8 mouse cellular contexts compared by ENCODE assay signal in the genomic region with DNA sequence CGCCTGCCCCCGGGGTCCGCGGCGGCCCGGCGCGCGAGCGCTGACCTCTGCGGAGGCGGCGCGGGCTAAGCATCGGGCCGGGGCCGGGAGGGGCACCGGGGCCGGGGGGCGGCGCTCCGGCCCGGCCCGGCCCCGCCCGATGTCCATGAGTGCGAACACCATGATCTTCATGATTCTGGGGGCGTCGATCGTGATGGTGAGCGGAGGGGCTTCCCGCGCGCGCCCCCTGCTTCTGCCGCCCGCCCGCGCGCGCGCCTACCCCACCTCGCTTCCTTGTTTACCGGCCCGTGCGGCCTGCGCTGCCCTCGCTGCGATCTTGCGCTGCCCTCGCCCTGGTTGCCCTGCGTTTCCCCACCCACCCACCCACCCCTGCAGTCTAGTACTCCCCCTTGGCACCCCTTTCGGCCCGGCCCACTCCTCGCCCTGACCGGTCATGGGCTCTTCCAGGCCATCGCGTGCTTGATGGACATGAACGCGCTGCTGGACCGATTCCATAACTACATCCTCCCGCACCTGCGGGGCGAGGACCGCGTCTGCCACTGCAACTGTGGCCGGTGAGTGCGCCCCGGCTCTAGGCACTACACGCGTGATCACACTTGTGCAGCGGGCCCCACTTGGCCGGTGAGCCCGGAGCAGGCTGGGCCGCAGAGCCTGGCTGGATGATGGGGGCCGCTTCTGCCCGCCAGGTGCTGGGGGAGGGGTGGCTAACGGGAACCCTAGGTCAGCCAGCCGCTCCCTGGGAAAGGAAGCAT. TPM values are rescaled to one million over a fixed set of nuclear protein-coding genes. Genes with fewer than 3 reads are reported as not detected.
A peak's percentile ranks its signal among the peaks of the same experiment; 100 is the strongest.
DNase-seq lines count a peak whose midpoint lies in the region; ATAC-seq lines count a peak whose summit lies in the region.

No protein-coding gene starts in this region.

- H3K9ac ChIP-seq in hindbrain, embryonic 16.5 days (ENCODE audit: low read depth, low read length), result peak overlapping the region; percentile 96
- peak overlapping the region; percentile 85 for H3K9ac ChIP-seq in limb, embryonic 13.5 days
- peak overlapping the region; percentile 88 for H3K9ac ChIP-seq in midbrain, embryonic 15.5 days
- peak overlapping the region; percentile 77 for H3K9ac ChIP-seq in stomach, embryonic 14.5 days (replicated peaks; ENCODE audit: low read depth, low read length)

- peaks cover 6% of the 10 kb centered on the region for H3K36me3 ChIP-seq in hindbrain, embryonic 16.5 days (ENCODE audit: control insufficient read depth, insufficient read depth, low read length)
- H3K36me3 ChIP-seq in limb, embryonic 13.5 days, result peaks cover 52% of the 10 kb centered on the region
- H3K36me3 ChIP-seq in midbrain, embryonic 15.5 days (replicated peaks), result peaks cover 25% of the 10 kb centered on the region
- peaks cover 9% of the 10 kb centered on the region for H3K36me3 ChIP-seq in stomach, embryonic 14.5 days (ENCODE audit: control insufficient read depth, insufficient read depth, low read length)

- peak overlapping the region; percentile 86 for H3K4me3 ChIP-seq in hindbrain, embryonic 16.5 days (ENCODE audit: low read length)
- peak overlapping the region; percentile 82 for H3K4me3 ChIP-seq in limb, embryonic 13.5 days
- peak overlapping the region; percentile 92 for H3K4me3 ChIP-seq in midbrain, embryonic 15.5 days
- H3K4me3 ChIP-seq in stomach, embryonic 14.5 days (ENCODE audit: low read depth, low read length), result peak overlapping the region; percentile 62

- H3K4me1 ChIP-seq in hindbrain, embryonic 16.5 days (ENCODE audit: control insufficient read depth, insufficient read depth, low read depth, low read length), result peaks cover 18% of the 10 kb centered on the region
- H3K4me1 ChIP-seq in limb, embryonic 13.5 days, result peaks cover 20% of the 10 kb centered on the region
- peaks cover 47% of the 10 kb centered on the region for H3K4me1 ChIP-seq in midbrain, embryonic 15.5 days
- peaks cover 7% of the 10 kb centered on the region for H3K4me1 ChIP-seq in stomach, embryonic 14.5 days (ENCODE audit: control insufficient read depth, insufficient read depth, low read length)

- peak; percentile 41 to 45 for DNase-seq in left cerebral cortex, adult 18-20 months (ENCODE audit: low spot score in 2 of 2)
- no peak for DNase-seq in left cerebral cortex, postnatal 25 days (ENCODE audit: low spot score in 2 of 2)
- peak; percentile 88 for DNase-seq in cerebellum, adult 11-12 months
- peak; percentile 22 for DNase-seq in gastrocnemius, adult 18-20 months (ENCODE audit: low spot score)

- ATAC-seq in hindbrain, embryonic 16.5 days, result peak; percentile 75
- ATAC-seq in limb, embryonic 13.5 days (ENCODE audit: low FRiP score, low read depth), result peak; percentile 76
- peak; percentile 68 for ATAC-seq in midbrain, embryonic 15.5 days (replicated peaks)
- peak; percentile 71 for ATAC-seq in stomach, embryonic 14.5 days (ENCODE audit: insufficient number of reproducible peaks, insufficient read depth, low FRiP score, low read depth)

- no peaks in the 10 kb centered on the region for H3K9me3 ChIP-seq in hindbrain, embryonic 16.5 days (ENCODE audit: control insufficient read depth, low read length)
- H3K9me3 ChIP-seq in limb, embryonic 13.5 days, result no peaks in the 10 kb centered on the region
- no peaks in the 10 kb centered on the region for H3K9me3 ChIP-seq in midbrain, embryonic 15.5 days
- no peaks in the 10 kb centered on the region for H3K9me3 ChIP-seq in stomach, embryonic 14.5 days (ENCODE audit: control insufficient read depth, low read depth, low read length)

- H3K27ac ChIP-seq in hindbrain, embryonic 16.5 days (ENCODE audit: low read depth, low read length), result peak overlapping the region; percentile 97
- H3K27ac ChIP-seq in limb, embryonic 13.5 days, result peak overlapping the region; percentile 93
- peak overlapping the region; percentile 97 for H3K27ac ChIP-seq in midbrain, embryonic 15.5 days
- peak overlapping the region; percentile 81 for H3K27ac ChIP-seq in stomach, embryonic 14.5 days (ENCODE audit: low read length)

- under 1% methylated on average over 39 of the region's 79 CpGs for WGBS in hindbrain, embryonic 16.5 days
- 1% methylated on average over 51 of the region's 79 CpGs for WGBS in limb, embryonic 13.5 days
- 1% methylated on average over 67 of the region's 79 CpGs for WGBS in midbrain, embryonic 15.5 days
- 1% methylated on average over 55 of the region's 79 CpGs for WGBS in stomach, embryonic 14.5 days

- no peaks in the 10 kb centered on the region for H3K27me3 ChIP-seq in hindbrain, embryonic 16.5 days (replicated peaks; ENCODE audit: control insufficient read depth, insufficient read depth, low read length)
- H3K27me3 ChIP-seq in limb, embryonic 13.5 days, result no peaks in the 10 kb centered on the region
- H3K27me3 ChIP-seq in midbrain, embryonic 15.5 days (replicated peaks), result no peaks in the 10 kb centered on the region
- H3K27me3 ChIP-seq in stomach, embryonic 14.5 days (ENCODE audit: control insufficient read depth, insufficient read depth, low read length), result no peaks in the 10 kb centered on the region

- peak overlapping the region; percentile 72 for H3K4me2 ChIP-seq in hindbrain, embryonic 16.5 days (ENCODE audit: low read length)
- H3K4me2 ChIP-seq in limb, embryonic 13.5 days (replicated peaks), result peak overlapping the region; percentile 92
- peak overlapping the region; percentile 93 for H3K4me2 ChIP-seq in midbrain, embryonic 15.5 days
- H3K4me2 ChIP-seq in stomach, embryonic 14.5 days (replicated peaks; ENCODE audit: low read depth, low read length), result peak overlapping the region; percentile 58

- intact Hi-C loops in left cerebral cortex, postnatal 25 days (cut with DNase I), result loop anchor here (2.0 kb wide), 1 partner anchor 30 kb away; a partner anchor contains a TSS

RNA-seq across cellular contexts. Expression of a gene that starts 0.5 kb away (rescaled TPM):
- total RNA-seq in left cerebral cortex, adult 18-20 months (2021), result 10 to 100 TPM; 51.1 to 53.0 TPM
- total RNA-seq in left cerebral cortex, postnatal 25 days (2021), result 10 to 100 TPM; 58.0 to 61.9 TPM
- total RNA-seq in gastrocnemius, adult 18-20 months (2021), result under 1 TPM; 0.07 to 0.25 TPM
- polyA plus RNA-seq in hindbrain, embryonic 16.5 days (2015; fragmentation: Nextera tagmentation; extraction: Ambion mirVana), result 17.4 and 22.2 TPM in 2 replicates
- 1.0 and 1.1 TPM in 2 replicates for polyA plus RNA-seq in limb, embryonic 13.5 days (2015; fragmentation: Nextera tagmentation; extraction: Ambion mirVana)
- 24.8 and 24.9 TPM in 2 replicates for polyA plus RNA-seq in midbrain, embryonic 15.5 days (2015; fragmentation: Nextera tagmentation; extraction: Ambion mirVana)
- polyA plus RNA-seq in stomach, embryonic 14.5 days (2014; fragmentation: Nextera tagmentation; extraction: Ambion mirVana), result 0.56 TPM in 2 replicates

RNA-seq across cellular contexts. Expression of a gene that starts 25.8 kb away (rescaled TPM):
- total RNA-seq in left cerebral cortex, adult 18-20 months (2021), result 10 to 100 TPM; 48.3 to 55.6 TPM
- 10 to 100 TPM; 44.0 to 52.3 TPM for total RNA-seq in left cerebral cortex, postnatal 25 days (2021)
- 10 to 100 TPM; 25.0 to 28.1 TPM for total RNA-seq in gastrocnemius, adult 18-20 months (2021)
- polyA plus RNA-seq in hindbrain, embryonic 16.5 days (2015; fragmentation: Nextera tagmentation; extraction: Ambion mirVana), result 93.9 and 100 TPM in 2 replicates
- 94.4 and 100 TPM in 2 replicates for polyA plus RNA-seq in limb, embryonic 13.5 days (2015; fragmentation: Nextera tagmentation; extraction: Ambion mirVana)
- 93.4 and 99.2 TPM in 2 replicates for polyA plus RNA-seq in midbrain, embryonic 15.5 days (2015; fragmentation: Nextera tagmentation; extraction: Ambion mirVana)
- polyA plus RNA-seq in stomach, embryonic 14.5 days (2014; fragmentation: Nextera tagmentation; extraction: Ambion mirVana), result 89.1 and 90.9 TPM in 2 replicates

RNA-seq across cellular contexts. Expression of a gene that starts 30.5 kb away (rescaled TPM):
- 10 to 100 TPM; 90.6 to 97.4 TPM for total RNA-seq in left cerebral cortex, adult 18-20 months (2021)
- 10 to 100 TPM; 93.3 to 98.2 TPM for total RNA-seq in left cerebral cortex, postnatal 25 days (2021)
- total RNA-seq in gastrocnemius, adult 18-20 months (2021), result 10 to 100 TPM; 40.7 to 45.6 TPM
- 166 and 178 TPM in 2 replicates for polyA plus RNA-seq in hindbrain, embryonic 16.5 days (2015; fragmentation: Nextera tagmentation; extraction: Ambion mirVana)
- polyA plus RNA-seq in limb, embryonic 13.5 days (2015; fragmentation: Nextera tagmentation; extraction: Ambion mirVana), result 141 and 150 TPM in 2 replicates
- 151 and 155 TPM in 2 replicates for polyA plus RNA-seq in midbrain, embryonic 15.5 days (2015; fragmentation: Nextera tagmentation; extraction: Ambion mirVana)
- 140 and 145 TPM in 2 replicates for polyA plus RNA-seq in stomach, embryonic 14.5 days (2014; fragmentation: Nextera tagmentation; extraction: Ambion mirVana)

RNA-seq across cellular contexts. Expression of a gene that starts 39.4 kb away (rescaled TPM):
- total RNA-seq in left cerebral cortex, adult 18-20 months (2021), result 10 to 100 TPM; 15.6 to 17.6 TPM
- 10 to 100 TPM; 14.0 to 16.6 TPM for total RNA-seq in left cerebral cortex, postnatal 25 days (2021)
- 1 to 10 TPM; 5.3 to 9.7 TPM for total RNA-seq in gastrocnemius, adult 18-20 months (2021)
- 38.0 and 39.0 TPM in 2 replicates for polyA plus RNA-seq in hindbrain, embryonic 16.5 days (2015; fragmentation: Nextera tagmentation; extraction: Ambion mirVana)
- polyA plus RNA-seq in limb, embryonic 13.5 days (2015; fragmentation: Nextera tagmentation; extraction: Ambion mirVana), result 11.1 and 11.6 TPM in 2 replicates
- 31.5 and 33.5 TPM in 2 replicates for polyA plus RNA-seq in midbrain, embryonic 15.5 days (2015; fragmentation: Nextera tagmentation; extraction: Ambion mirVana)
- 26.8 and 28.4 TPM in 2 replicates for polyA plus RNA-seq in stomach, embryonic 14.5 days (2014; fragmentation: Nextera tagmentation; extraction: Ambion mirVana)

RNA-seq across cellular contexts. Expression of a gene that starts 41.0 kb away (rescaled TPM):
- 10 to 100 TPM; 27.8 to 32.8 TPM for total RNA-seq in left cerebral cortex, adult 18-20 months (2021)
- 10 to 100 TPM; 26.5 to 29.2 TPM for total RNA-seq in left cerebral cortex, postnatal 25 days (2021)
- total RNA-seq in gastrocnemius, adult 18-20 months (2021), result 1 to 10 TPM in 1 of 2 experiments, under 1 TPM in 1; 0.89 to 1.4 TPM
- polyA plus RNA-seq in hindbrain, embryonic 16.5 days (2015; fragmentation: Nextera tagmentation; extraction: Ambion mirVana), result 14.2 and 15.5 TPM in 2 replicates
- 8.4 and 10.2 TPM in 2 replicates for polyA plus RNA-seq in limb, embryonic 13.5 days (2015; fragmentation: Nextera tagmentation; extraction: Ambion mirVana)
- polyA plus RNA-seq in midbrain, embryonic 15.5 days (2015; fragmentation: Nextera tagmentation; extraction: Ambion mirVana), result 15.7 and 17.1 TPM in 2 replicates
- polyA plus RNA-seq in stomach, embryonic 14.5 days (2014; fragmentation: Nextera tagmentation; extraction: Ambion mirVana), result 3.1 and 3.2 TPM in 2 replicates

Comparison
In these comparisons a context has a peak if more than half of its experiments do, and no peak if none do; other contexts are left out.
1. DNase-seq: peak in left cerebral cortex, adult 18-20 months (2 of 2), cerebellum, adult 11-12 months (single experiment) and gastrocnemius, adult 18-20 months (single experiment); none in left cerebral cortex, postnatal 25 days (0 of 2).
2. Peak in every context shown above with its lines, with median percentiles within 50 percentile points of each other: ATAC-seq, H3K27ac ChIP-seq, H3K4me2 ChIP-seq, H3K4me3 ChIP-seq and H3K9ac ChIP-seq.